13 mouse cellular contexts compared by ENCODE assay signal in genomic region chr10:121972249-121972892, GRCm38 (mm10).
DNase-seq lines count a peak whose midpoint lies in the region; ATAC-seq lines count a peak whose summit lies in the region.
"Had no signal": no experiment of that assay in that cellular context is flagged by ENCODE, and none has a peak within 500 bp of the region (broad histone marks: within the 10 kb centered on the region; RNA-seq: fewer than 3 reads in every experiment).

No protein-coding gene starts in this region.

- H3K4me2 ChIP-seq in heart, embryonic 16.5 days (ENCODE audit: low read depth, low read length), result no peak overlapping the region
- no peak overlapping the region for H3K4me2 ChIP-seq in neural tube, embryonic 13.5 days
- no peak overlapping the region for H3K4me2 ChIP-seq in lung, embryonic 16.5 days (ENCODE audit: low read depth, low read length)

- H3K27ac ChIP-seq in heart, embryonic 16.5 days (ENCODE audit: low read length), result peak overlapping the region; percentile 19
- peak overlapping the region; percentile 68; the same call in 1 of the 2 replicates for H3K27ac ChIP-seq in neural tube, embryonic 13.5 days (replicated peaks)
- H3K27ac ChIP-seq in lung, embryonic 16.5 days (ENCODE audit: low read length), result peak overlapping the region; percentile 37; the same call in 1 of the 2 replicates

- no peaks in the 10 kb centered on the region for H3K27me3 ChIP-seq in heart, embryonic 16.5 days (ENCODE audit: control insufficient read depth, insufficient read depth, low read length)
- no peaks in the 10 kb centered on the region for H3K27me3 ChIP-seq in neural tube, embryonic 13.5 days
- no peaks in the 10 kb centered on the region for H3K27me3 ChIP-seq in lung, embryonic 16.5 days (ENCODE audit: control insufficient read depth, insufficient read depth, low read depth, low read length)

- no peak overlapping the region for H3K9ac ChIP-seq in heart, embryonic 16.5 days (ENCODE audit: low read length)
- no peak overlapping the region for H3K9ac ChIP-seq in neural tube, embryonic 13.5 days
- H3K9ac ChIP-seq in lung, embryonic 16.5 days (ENCODE audit: low read length), result no peak overlapping the region

- WGBS in heart, embryonic 16.5 days, result 78% methylated on average over 10 of the region's 10 CpGs
- 77% methylated on average over 10 of the region's 10 CpGs for WGBS in neural tube, embryonic 13.5 days
- 55% methylated on average over 10 of the region's 10 CpGs for WGBS in lung, embryonic 16.5 days

- no peaks in the 10 kb centered on the region for H3K36me3 ChIP-seq in heart, embryonic 16.5 days (ENCODE audit: control insufficient read depth, insufficient read depth)
- H3K36me3 ChIP-seq in neural tube, embryonic 13.5 days, result no peaks in the 10 kb centered on the region
- H3K36me3 ChIP-seq in lung, embryonic 16.5 days (ENCODE audit: control insufficient read depth, insufficient read depth, low read length), result no peaks in the 10 kb centered on the region

- peaks cover 19% of the 10 kb centered on the region for H3K4me1 ChIP-seq in heart, embryonic 16.5 days (ENCODE audit: control insufficient read depth, insufficient read depth, low read length)
- peaks cover 65% of the 10 kb centered on the region for H3K4me1 ChIP-seq in neural tube, embryonic 13.5 days (replicated peaks)
- H3K4me1 ChIP-seq in lung, embryonic 16.5 days (replicated peaks; ENCODE audit: control insufficient read depth, insufficient read depth, low read length), result peaks cover 21% of the 10 kb centered on the region

- H3K4me3 ChIP-seq in heart, embryonic 16.5 days (ENCODE audit: low read length), result no peak overlapping the region
- H3K4me3 ChIP-seq in neural tube, embryonic 13.5 days, result no peak overlapping the region
- no peak overlapping the region for H3K4me3 ChIP-seq in lung, embryonic 16.5 days (ENCODE audit: low read length)

- intact Hi-C loops in left cerebral cortex, postnatal 10 days (cut with DNase I), result no loop called here

- no peaks in the 10 kb centered on the region for H3K9me3 ChIP-seq in heart, embryonic 16.5 days (replicated peaks; ENCODE audit: control insufficient read depth, low read length)
- no peaks in the 10 kb centered on the region for H3K9me3 ChIP-seq in neural tube, embryonic 13.5 days
- H3K9me3 ChIP-seq in lung, embryonic 16.5 days (ENCODE audit: control insufficient read depth, low read length), result no peaks in the 10 kb centered on the region

- ATAC-seq in heart, embryonic 16.5 days (replicated peaks; ENCODE audit: extremely low read depth, insufficient read depth, low FRiP score), result no peak
- no peak for ATAC-seq in neural tube, embryonic 13.5 days (ENCODE audit: low read depth)
- ATAC-seq in lung, embryonic 16.5 days (ENCODE audit: low read depth), result peak; percentile 65

- no peak for DNase-seq in heart, adult 9 months (ENCODE audit: low spot score in 2 of 2)
- no peak for DNase-seq in neural tube, embryonic 10.5 days (ENCODE audit: extremely low spot score, low spot score)
- DNase-seq in thymus, postnatal 25 days, result no peak
- no peak for DNase-seq in left cerebral cortex, postnatal 10 days (ENCODE audit: extremely low spot score in 1 of 2, low spot score in 2 of 2)
- DNase-seq in gastrocnemius, adult 18-20 months (ENCODE audit: low spot score), result no peak
- DNase-seq: adrenal gland, adult 8-10 months; gastrocnemius, postnatal 14 days; kidney, adult 18-20 months; layer of hippocampus, adult 9-11 months; thymus, adult 18-20 months had no signal
